Comparison of ENCODE assay signal across 12 mouse cellular contexts in the genomic region with DNA sequence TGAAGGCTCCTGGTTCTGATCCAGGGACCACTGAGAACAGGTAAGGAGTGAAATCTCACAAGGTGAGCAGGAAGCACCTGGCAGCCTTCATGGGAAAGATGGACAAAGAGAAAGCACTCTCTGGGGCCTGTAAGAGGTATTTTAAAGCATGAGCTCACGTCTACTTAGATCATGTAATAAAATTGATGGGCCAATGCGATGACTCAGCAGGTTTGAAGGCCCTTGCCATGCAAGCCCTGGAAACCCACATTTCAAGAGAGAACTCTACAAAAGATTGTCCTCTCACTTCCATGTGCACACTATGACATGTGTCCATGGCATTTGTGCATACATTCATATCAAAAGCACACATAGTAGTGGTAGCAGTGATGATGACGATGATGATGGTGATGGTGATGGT.
"Had no signal": no experiment of that assay in that cellular context is flagged by ENCODE, and none has a peak within 500 bp of the region (broad histone marks: within the 10 kb centered on the region; RNA-seq: fewer than 3 reads in every experiment).

No protein-coding gene starts in this region.

- H3K36me3 ChIP-seq: limb, embryonic 13.5 days; neural tube, embryonic 15.5 days had no signal

- H3K27ac ChIP-seq: layer of hippocampus, adult 2 months; limb, embryonic 13.5 days; liver, embryonic 14.5 days; neural tube, embryonic 15.5 days; stomach, postnatal 0 days had no signal

- H3K9ac ChIP-seq: limb, embryonic 13.5 days; liver, embryonic 14.5 days; neural tube, embryonic 15.5 days had no signal

- H3K4me1 ChIP-seq: limb, embryonic 13.5 days; neural tube, embryonic 15.5 days had no signal

- H3K9me3 ChIP-seq: limb, embryonic 13.5 days; neural tube, embryonic 15.5 days had no signal

- H3K27me3 ChIP-seq: limb, embryonic 13.5 days; neural tube, embryonic 15.5 days had no signal

- H3K4me2 ChIP-seq: limb, embryonic 13.5 days; neural tube, embryonic 15.5 days had no signal

- DNase-seq: kidney, postnatal 10 days; kidney, postnatal 4 days; lung, adult 18-20 months; midbrain, embryonic 14.5 days; right cerebral cortex, adult 18-20 months; thymus, postnatal 4 days had no signal

- H3K4me3 ChIP-seq: layer of hippocampus, adult 2 months; limb, embryonic 13.5 days; myocyte; neural tube, embryonic 15.5 days had no signal
